ENCODE assay signal across 20 mouse cellular contexts in the genomic region with DNA sequence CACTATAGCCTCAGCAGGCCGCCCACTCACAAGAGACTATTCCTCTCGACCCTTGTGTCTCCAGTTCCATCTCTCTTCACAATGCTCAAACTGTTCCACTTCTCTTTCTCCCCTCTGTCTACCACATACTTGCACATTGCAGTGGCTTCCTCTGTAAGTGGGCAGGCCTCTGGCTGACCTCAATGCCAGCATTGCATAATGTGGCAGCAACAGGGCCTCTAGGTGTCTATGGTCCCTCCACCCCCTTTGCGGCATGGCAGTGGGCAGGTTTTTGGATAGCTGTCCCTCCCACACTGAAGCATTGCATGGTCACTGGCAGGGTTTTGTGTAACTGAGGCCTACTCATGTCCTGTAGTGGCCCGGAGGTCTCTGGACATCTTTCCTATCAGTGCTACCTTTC.
DNase-seq lines count a peak whose midpoint lies in the region; ATAC-seq and TF ChIP-seq lines count a peak whose summit lies in the region.
"Had no signal": no experiment of that assay in that cellular context is flagged by ENCODE, and none has a peak within 500 bp of the region (broad histone marks: within the 10 kb centered on the region; RNA-seq: fewer than 3 reads in every experiment).

No protein-coding gene starts in this region.

- ATAC-seq in liver, postnatal 0 days: peak; percentile 76
- ATAC-seq in liver, embryonic 11.5 days (replicated peaks; ENCODE audit: low FRiP score): no peak
- peak; percentile 67 to 72; a peak in 3 of 4 replicates for ATAC-seq in hematopoietic stem cell, adult 5-6 weeks (replicated peaks in 1 of 2; ENCODE audit: insufficient read depth in 1 of 2, low FRiP score in 2 of 2, low TSS enrichment in 1 of 2, low read depth in 1 of 2, poor library complexity in 2 of 2, severe bottlenecking in 2 of 2)
- ATAC-seq: forebrain, embryonic 14.5 days had no signal

- no peak for TF ChIP-seq CTCF in liver, postnatal 0 days (IDR thresholded peaks at IDR 0.05; ENCODE audit: low read depth)
- no peak for TF ChIP-seq CTCF in thymus, adult 2 months (IDR thresholded peaks at IDR 0.05; ENCODE audit: borderline replicate concordance, control insufficient read depth, extremely low read depth, insufficient read depth, low read length, poor library complexity)

- 75% methylated on average over 4 of the region's 4 CpGs for WGBS in liver, postnatal 0 days (ENCODE audit: insufficient replicate concordance)
- 80% methylated on average over 4 of the region's 4 CpGs for WGBS in liver, embryonic 11.5 days
- WGBS in thymus, adult 2 months: 92% methylated on average over 4 of the region's 4 CpGs

- no peak overlapping the region for H3K27ac ChIP-seq in liver, postnatal 0 days (ENCODE audit: low read depth)
- no peak overlapping the region for H3K27ac ChIP-seq in liver, embryonic 11.5 days (ENCODE audit: low read depth, low read length)
- peak overlapping the region; percentile 2; the same call in 1 of the 2 replicates for H3K27ac ChIP-seq in thymus, adult 2 months (ENCODE audit: control insufficient read depth, insufficient read depth, low read length)
- H3K27ac ChIP-seq: embryonic facial prominence, embryonic 10.5 days; forebrain, embryonic 10.5 days; gastrocnemius, adult 2 months; heart, embryonic 13.5 days; hindbrain, embryonic 12.5 days had no signal

- no peaks in the 10 kb centered on the region for H3K27me3 ChIP-seq in liver, postnatal 0 days (ENCODE audit: insufficient read depth, low read length)
- H3K27me3 ChIP-seq in liver, embryonic 11.5 days (replicated peaks; ENCODE audit: control insufficient read depth, insufficient read depth, low read length): no peaks in the 10 kb centered on the region
- no peaks in the 10 kb centered on the region for H3K27me3 ChIP-seq in thymus, adult 2 months (ENCODE audit: control insufficient read depth, insufficient read depth, low read length)
- H3K27me3 ChIP-seq: heart, embryonic 13.5 days; hindbrain, embryonic 12.5 days had no signal

- no peaks in the 10 kb centered on the region for H3K36me3 ChIP-seq in liver, postnatal 0 days (replicated peaks; ENCODE audit: insufficient read depth, low read length)
- no peaks in the 10 kb centered on the region for H3K36me3 ChIP-seq in liver, embryonic 11.5 days (ENCODE audit: control insufficient read depth, insufficient read depth, low read length)
- H3K36me3 ChIP-seq in thymus, adult 2 months (ENCODE audit: control insufficient read depth, insufficient read depth, low read length): no peaks in the 10 kb centered on the region
- H3K36me3 ChIP-seq: embryonic facial prominence, embryonic 10.5 days; forebrain, embryonic 10.5 days; heart, embryonic 13.5 days; hindbrain, embryonic 12.5 days had no signal

- H3K4me2 ChIP-seq in liver, postnatal 0 days (ENCODE audit: low read depth, low read length): no peak overlapping the region
- H3K4me2 ChIP-seq in liver, embryonic 11.5 days: no peak overlapping the region
- H3K4me2 ChIP-seq: heart, embryonic 13.5 days; hindbrain, embryonic 12.5 days had no signal

- no peak overlapping the region for H3K4me3 ChIP-seq in liver, postnatal 0 days (ENCODE audit: low read depth, low read length)
- no peak overlapping the region for H3K4me3 ChIP-seq in liver, embryonic 11.5 days (ENCODE audit: low read depth, low read length)
- no peak overlapping the region for H3K4me3 ChIP-seq in thymus, adult 2 months (ENCODE audit: control insufficient read depth, insufficient read depth, low read length)
- H3K4me3 ChIP-seq: embryonic facial prominence, embryonic 10.5 days; forebrain, embryonic 10.5 days; gastrocnemius, adult 2 months; heart, embryonic 13.5 days; hindbrain, embryonic 12.5 days had no signal

- peak; percentile 29 for DNase-seq in liver, postnatal 0 days
- no peak for DNase-seq in liver, embryonic 11.5 days (ENCODE audit: low spot score)
- peak; percentile 13 for DNase-seq in thymus, adult 2 months
- no peak for DNase-seq in thymus, postnatal 4 days
- DNase-seq in right cerebral cortex, adult 2 months (ENCODE audit: low spot score in 2 of 2): no peak
- no peak for DNase-seq in cerebellum, postnatal 36 days
- DNase-seq: adrenal gland, postnatal 10 days; cerebellum, adult 11 months; cerebellum, adult 8-10 months; cerebellum, postnatal 14 days; gastrocnemius, adult 2 months; gastrocnemius, postnatal 25 days; heart, adult 11 months; heart, postnatal 36 days had no signal

- H3K9me3 ChIP-seq in liver, postnatal 0 days (ENCODE audit: low read length): no peaks in the 10 kb centered on the region
- no peaks in the 10 kb centered on the region for H3K9me3 ChIP-seq in liver, embryonic 11.5 days (ENCODE audit: control insufficient read depth, low read length)
- H3K9me3 ChIP-seq: embryonic facial prominence, embryonic 10.5 days; forebrain, embryonic 10.5 days; heart, embryonic 13.5 days; hindbrain, embryonic 12.5 days had no signal

- TF ChIP-seq POLR2A in thymus, adult 2 months (IDR thresholded peaks at IDR 0.05; ENCODE audit: control insufficient read depth, extremely low read depth, insufficient read depth, low read length, poor library complexity): no peak

- H3K9ac ChIP-seq in liver, postnatal 0 days (replicated peaks): no peak overlapping the region
- no peak overlapping the region for H3K9ac ChIP-seq in liver, embryonic 11.5 days (ENCODE audit: low read depth, low read length)
- H3K9ac ChIP-seq: heart, embryonic 13.5 days; hindbrain, embryonic 12.5 days had no signal

- TF ChIP-seq EP300 in liver, postnatal 0 days (IDR thresholded peaks at IDR 0.05; ENCODE audit: low read depth): no peak

- H3K4me1 ChIP-seq in liver, postnatal 0 days (ENCODE audit: insufficient read depth): no peaks in the 10 kb centered on the region
- H3K4me1 ChIP-seq in liver, embryonic 11.5 days (replicated peaks; ENCODE audit: control insufficient read depth, insufficient read depth, low read length): no peaks in the 10 kb centered on the region
- H3K4me1 ChIP-seq in thymus, adult 2 months (replicated peaks; ENCODE audit: control insufficient read depth, insufficient read depth, low read length): peaks cover 18% of the 10 kb centered on the region
- H3K4me1 ChIP-seq: embryonic facial prominence, embryonic 10.5 days; forebrain, embryonic 10.5 days; heart, embryonic 13.5 days; hindbrain, embryonic 12.5 days had no signal

Comparison
In these comparisons a context has a peak if more than half of its experiments do, and no peak if none do; other contexts are left out.
1. DNase-seq: peak in liver, postnatal 0 days (single experiment) and thymus, adult 2 months (single experiment); none in liver, embryonic 11.5 days (single experiment), thymus, postnatal 4 days (single experiment), right cerebral cortex, adult 2 months (0 of 2) and cerebellum, postnatal 36 days (0 of 2).